In genomic region chr2:168438981-168439452, GRCm38 (mm10) we compare ENCODE assay signal across 8 mouse cellular contexts.
A peak's percentile ranks its signal among the peaks of the same experiment; 100 is the strongest.
DNase-seq lines count a peak whose midpoint lies in the region; ATAC-seq and TF ChIP-seq lines count a peak whose summit lies in the region.

No protein-coding gene starts in this region.

- DNase-seq in hindbrain, embryonic 10.5 days (ENCODE audit: low spot score) = peak; percentile 12
- no peak for DNase-seq in hindbrain, embryonic 11.5 days (ENCODE audit: low spot score)
- DNase-seq in R1 (ENCODE audit: low read depth, low spot score) = peak; percentile 59
- DNase-seq in left cerebral cortex, postnatal 14 days (ENCODE audit: low spot score in 2 of 2) = peak; percentile 65 to 67
- DNase-seq in spleen, postnatal 14 days (ENCODE audit: low spot score in 2 of 2) = peak; percentile 15 to 28
- no peak for DNase-seq in hindbrain, postnatal 0 days (ENCODE audit: low spot score)
- no peak for DNase-seq in kidney, postnatal 25 days

- TF ChIP-seq CTCF in hindbrain, postnatal 0 days (IDR thresholded peaks at IDR 0.05; ENCODE audit: low read depth) = no peak

- no peak for ATAC-seq in hindbrain, embryonic 11.5 days (ENCODE audit: low FRiP score)
- no peak for ATAC-seq in hindbrain, postnatal 0 days
- no peak for ATAC-seq in granulocyte monocyte progenitor cell, adult 5-6 weeks (replicated peaks; ENCODE audit: poor library complexity, severe bottlenecking)

- no peak overlapping the region for H3K4me2 ChIP-seq in hindbrain, embryonic 11.5 days (replicated peaks; ENCODE audit: low read depth, low read length)
- no peak overlapping the region for H3K4me2 ChIP-seq in hindbrain, postnatal 0 days (ENCODE audit: low read depth, low read length)

- 40% methylated on average over 8 of the region's 8 CpGs for WGBS in hindbrain, embryonic 10.5 days
- 41% methylated on average over 8 of the region's 8 CpGs for WGBS in hindbrain, embryonic 11.5 days
- WGBS in hindbrain, postnatal 0 days = 40% methylated on average over 8 of the region's 8 CpGs

- peak overlapping the region; percentile 30 for H3K27ac ChIP-seq in hindbrain, embryonic 10.5 days
- no peak overlapping the region for H3K27ac ChIP-seq in hindbrain, embryonic 11.5 days (ENCODE audit: low read depth, low read length)
- no peak overlapping the region for H3K27ac ChIP-seq in hindbrain, postnatal 0 days

- intact Hi-C loops in left cerebral cortex, postnatal 14 days (cut with DNase I) = no loop called here

- peaks cover 19% of the 10 kb centered on the region for H3K4me1 ChIP-seq in hindbrain, embryonic 10.5 days (replicated peaks)
- H3K4me1 ChIP-seq in hindbrain, embryonic 11.5 days (replicated peaks; ENCODE audit: control insufficient read depth, insufficient read depth, low read length) = peaks cover 3% of the 10 kb centered on the region; the same call in 1 of the 2 replicates
- H3K4me1 ChIP-seq in hindbrain, postnatal 0 days (ENCODE audit: insufficient read depth, low read length) = peaks cover 9% of the 10 kb centered on the region; the same call in 1 of the 2 replicates

- H3K36me3 ChIP-seq in hindbrain, embryonic 10.5 days = no peaks in the 10 kb centered on the region
- no peaks in the 10 kb centered on the region for H3K36me3 ChIP-seq in hindbrain, embryonic 11.5 days (ENCODE audit: control insufficient read depth, insufficient read depth, low read length)
- H3K36me3 ChIP-seq in hindbrain, postnatal 0 days (ENCODE audit: insufficient read depth, low read length) = no peaks in the 10 kb centered on the region

- H3K9me3 ChIP-seq in hindbrain, embryonic 10.5 days = peaks cover 7% of the 10 kb centered on the region; the same call in 1 of the 2 replicates
- H3K9me3 ChIP-seq in hindbrain, embryonic 11.5 days (ENCODE audit: control insufficient read depth, low read length) = no peaks in the 10 kb centered on the region
- no peaks in the 10 kb centered on the region for H3K9me3 ChIP-seq in hindbrain, postnatal 0 days (ENCODE audit: low read length)

- H3K9ac ChIP-seq in hindbrain, embryonic 11.5 days (ENCODE audit: low read depth, low read length) = no peak overlapping the region
- H3K9ac ChIP-seq in hindbrain, postnatal 0 days (replicated peaks; ENCODE audit: low read length) = no peak overlapping the region

- H3K4me3 ChIP-seq in hindbrain, embryonic 10.5 days = no peak overlapping the region
- H3K4me3 ChIP-seq in hindbrain, embryonic 11.5 days (ENCODE audit: low read depth, low read length) = no peak overlapping the region
- no peak overlapping the region for H3K4me3 ChIP-seq in hindbrain, postnatal 0 days (ENCODE audit: low read length)

- H3K27me3 ChIP-seq in hindbrain, embryonic 10.5 days (ENCODE audit: insufficient read depth, poor library complexity, severe bottlenecking) = no peaks in the 10 kb centered on the region
- H3K27me3 ChIP-seq in hindbrain, embryonic 11.5 days (ENCODE audit: control insufficient read depth, insufficient read depth, low read length) = no peaks in the 10 kb centered on the region
- H3K27me3 ChIP-seq in hindbrain, postnatal 0 days (ENCODE audit: insufficient read depth, low read length) = no peaks in the 10 kb centered on the region

Comparison
In these comparisons a context has a peak if more than half of its experiments do, and no peak if none do; other contexts are left out.
1. DNase-seq: peak in hindbrain, embryonic 10.5 days (single experiment), R1 (single experiment), left cerebral cortex, postnatal 14 days (2 of 2) and spleen, postnatal 14 days (2 of 2); none in hindbrain, embryonic 11.5 days (single experiment), hindbrain, postnatal 0 days (single experiment) and kidney, postnatal 25 days (0 of 2).